Mouse (Mus musculus): Measurements from ENCODE around the gene A730015C16Rik. TPM values are rescaled to one million over a fixed set of nuclear protein-coding genes. Genes with fewer than 3 reads are reported as not detected.

A730015C16Rik gene
- polyA plus RNA-seq, 1 experiment: not detected

- WGBS: 93% methylated on average over 7 of the region's 7 CpGs
- TF ChIP-seq CTCF (IDR thresholded peaks at IDR 0.05; ENCODE audit: borderline replicate concordance, control insufficient read depth, extremely low read depth, insufficient read depth, low read length, poor library complexity) (no peak), POLR2A (IDR thresholded peaks at IDR 0.05; ENCODE audit: control insufficient read depth, extremely low read depth, insufficient read depth, low read length, poor library complexity) (no peak)
- H3K27ac ChIP-seq (ENCODE audit: control insufficient read depth, insufficient read depth, low read length): no peak overlapping the region
Measured at GRCm38 (mm10) chr4:108841920-108842578, 6.4 kb downstream of the A730015C16Rik start.

GRCm38 (mm10) chr4:108838031-108838430 lies 10.4 kb downstream of the A730015C16Rik start:
- H3K4me3 ChIP-seq (ENCODE audit: control insufficient read depth, insufficient read depth, low read length): no peak overlapping the region
- no peaks in the 10 kb centered on the region for H3K27me3 ChIP-seq (ENCODE audit: control insufficient read depth, insufficient read depth, low read length)
- no peak for DNase-seq
- no peaks in the 10 kb centered on the region for H3K36me3 ChIP-seq (ENCODE audit: control insufficient read depth, insufficient read depth, low read length)
- H3K27ac ChIP-seq (ENCODE audit: control insufficient read depth, insufficient read depth, low read length): no peak overlapping the region
- TF ChIP-seq POLR2A (IDR thresholded peaks at IDR 0.05; ENCODE audit: control insufficient read depth, extremely low read depth, insufficient read depth, low read length, poor library complexity) (no peak), CTCF (IDR thresholded peaks at IDR 0.05; ENCODE audit: borderline replicate concordance, control insufficient read depth, extremely low read depth, insufficient read depth, low read length, poor library complexity) (no peak)
- peaks cover 7% of the 10 kb centered on the region for H3K4me1 ChIP-seq (replicated peaks; ENCODE audit: control insufficient read depth, insufficient read depth, low read length)
- WGBS: 96% methylated on average over 4 of the region's 4 CpGs

More at GRCm38 (mm10) chr4:108841920-108842578, 6.4 kb downstream of the A730015C16Rik start:
- Histone ChIP-seq H3K4me3 (ENCODE audit: control insufficient read depth, insufficient read depth, low read length) (no peak overlapping the region), H3K4me1 (replicated peaks; ENCODE audit: control insufficient read depth, insufficient read depth, low read length) (no peaks in the 10 kb centered on the region), H3K27me3 (ENCODE audit: control insufficient read depth, insufficient read depth, low read length) (no peaks in the 10 kb centered on the region), H3K36me3 (ENCODE audit: control insufficient read depth, insufficient read depth, low read length) (no peaks in the 10 kb centered on the region)
- no peak for DNase-seq

GRCm38 (mm10) chr4:108835496-108835895 lies 12.9 kb downstream of the A730015C16Rik start:
- Histone ChIP-seq H3K4me3 (ENCODE audit: control insufficient read depth, insufficient read depth, low read length) (no peak overlapping the region), H3K4me1 (replicated peaks; ENCODE audit: control insufficient read depth, insufficient read depth, low read length) (peaks cover 7% of the 10 kb centered on the region), H3K27me3 (ENCODE audit: control insufficient read depth, insufficient read depth, low read length) (no peaks in the 10 kb centered on the region), H3K27ac (ENCODE audit: control insufficient read depth, insufficient read depth, low read length) (no peak overlapping the region), H3K36me3 (ENCODE audit: control insufficient read depth, insufficient read depth, low read length) (no peaks in the 10 kb centered on the region)
- 78% methylated on average over 3 of the region's 3 CpGs for WGBS
- DNase-seq: peak; percentile 3
- TF ChIP-seq POLR2A (IDR thresholded peaks at IDR 0.05; ENCODE audit: control insufficient read depth, extremely low read depth, insufficient read depth, low read length, poor library complexity) (no peak), CTCF (IDR thresholded peaks at IDR 0.05; ENCODE audit: borderline replicate concordance, control insufficient read depth, extremely low read depth, insufficient read depth, low read length, poor library complexity) (no peak)

GRCm38 (mm10) chr4:108834971-108835311 lies 13.5 kb downstream of the A730015C16Rik start:
- H3K4me3 ChIP-seq (ENCODE audit: control insufficient read depth, insufficient read depth, low read length): peak overlapping the region; percentile 99
- no peaks in the 10 kb centered on the region for H3K27me3 ChIP-seq (ENCODE audit: control insufficient read depth, insufficient read depth, low read length)
- H3K36me3 ChIP-seq (ENCODE audit: control insufficient read depth, insufficient read depth, low read length): no peaks in the 10 kb centered on the region; the same call in 1 of the 2 replicates
- H3K4me1 ChIP-seq (replicated peaks; ENCODE audit: control insufficient read depth, insufficient read depth, low read length): peaks cover 7% of the 10 kb centered on the region
- WGBS: 2% methylated on average over 15 of the region's 15 CpGs
- DNase-seq: peak; percentile 14
- TF ChIP-seq POLR2A (IDR thresholded peaks at IDR 0.05; ENCODE audit: control insufficient read depth, extremely low read depth, insufficient read depth, low read length, poor library complexity) (no peak), CTCF (IDR thresholded peaks at IDR 0.05; ENCODE audit: borderline replicate concordance, control insufficient read depth, extremely low read depth, insufficient read depth, low read length, poor library complexity) (no peak)
- peak overlapping the region; percentile 90 for H3K27ac ChIP-seq (ENCODE audit: control insufficient read depth, insufficient read depth, low read length)

GRCm38 (mm10) chr4:108834115-108834970 lies 14.1 kb downstream of the A730015C16Rik start, which contains the start of gene Txndc12:
Txndc12 (plus strand) TSS chr4:108834601.
- peak within 1 kb of the TSS; percentile 99 for H3K4me3 ChIP-seq (ENCODE audit: control insufficient read depth, insufficient read depth, low read length)
- TF ChIP-seq POLR2A (IDR thresholded peaks at IDR 0.05; ENCODE audit: control insufficient read depth, extremely low read depth, insufficient read depth, low read length, poor library complexity) (0 out of 2 replicates have a peak, but pooled peaks have one; percentile 8), CTCF (IDR thresholded peaks at IDR 0.05; ENCODE audit: borderline replicate concordance, control insufficient read depth, extremely low read depth, insufficient read depth, low read length, poor library complexity) (no peak)
- H3K4me1 ChIP-seq (replicated peaks; ENCODE audit: control insufficient read depth, insufficient read depth, low read length): peaks cover 7% of the 10 kb centered on the region
- under 1% methylated on average over 34 of the region's 34 CpGs for WGBS
- peak within 1 kb of the TSS; percentile 90 for H3K27ac ChIP-seq (ENCODE audit: control insufficient read depth, insufficient read depth, low read length)
- no peaks in the 10 kb centered on the region for H3K27me3 ChIP-seq (ENCODE audit: control insufficient read depth, insufficient read depth, low read length)
- DNase-seq: peak; percentile 80
- H3K36me3 ChIP-seq (ENCODE audit: control insufficient read depth, insufficient read depth, low read length): no peaks in the 10 kb centered on the region; the same call in 1 of the 2 replicates

GRCm38 (mm10) chr4:108833828-108834114 lies 14.6 kb downstream of the A730015C16Rik start:
- peak overlapping the region; percentile 99 for H3K4me3 ChIP-seq (ENCODE audit: control insufficient read depth, insufficient read depth, low read length)
- H3K27me3 ChIP-seq (ENCODE audit: control insufficient read depth, insufficient read depth, low read length): no peaks in the 10 kb centered on the region
- DNase-seq: no peak
- peaks cover 3% of the 10 kb centered on the region; the same call in 1 of the 2 replicates for H3K36me3 ChIP-seq (ENCODE audit: control insufficient read depth, insufficient read depth, low read length)
- TF ChIP-seq CTCF (IDR thresholded peaks at IDR 0.05; ENCODE audit: borderline replicate concordance, control insufficient read depth, extremely low read depth, insufficient read depth, low read length, poor library complexity): no peak
- TF ChIP-seq POLR2A (IDR thresholded peaks at IDR 0.05; ENCODE audit: control insufficient read depth, extremely low read depth, insufficient read depth, low read length, poor library complexity): no peak; the same call in 1 of the 2 replicates
- peak overlapping the region; percentile 90 for H3K27ac ChIP-seq (ENCODE audit: control insufficient read depth, insufficient read depth, low read length)
- peaks cover 7% of the 10 kb centered on the region for H3K4me1 ChIP-seq (replicated peaks; ENCODE audit: control insufficient read depth, insufficient read depth, low read length)
- under 1% methylated on average over 6 of the region's 6 CpGs for WGBS
